Mouse (Mus musculus) testis, adult 2 months (tissue): ENCODE measurements around the gene Unc13a. TPM values are rescaled to one million over a fixed set of nuclear protein-coding genes. Genes with fewer than 3 reads are reported as not detected.

Experiments used
- H3K27ac ChIP-seq: fragments of 200-500 bp; 2 replicates; pipeline ENCODE4 v1.5.1; 2012; ENCODE audit warnings: low read depth, low read length; ENCODE audit not compliant: control insufficient read depth, insufficient read depth
- H3K27me3 ChIP-seq: fragments of 200-500 bp; 2 replicates; pipeline ENCODE4 v1.6.1; 2012; ENCODE audit warnings: mild to moderate bottlenecking, low read length, moderate library complexity; ENCODE audit not compliant: control insufficient read depth, insufficient read depth
- H3K36me3 ChIP-seq: fragments of 200-500 bp; 2 replicates; pipeline ENCODE4 v1.6.1; 2012; ENCODE audit warnings: mild to moderate bottlenecking, low read length; ENCODE audit not compliant: control insufficient read depth, insufficient read depth
- H3K4me1 ChIP-seq: fragments of 200-500 bp; 2 replicates; pipeline ENCODE4 v1.6.1; 2012; ENCODE audit warnings: low read length; ENCODE audit not compliant: control insufficient read depth, insufficient read depth
- H3K4me3 ChIP-seq: fragments of 200-500 bp; 2 replicates; pipeline ENCODE4 v1.5.1; 2012; ENCODE audit warnings: low read depth, mild to moderate bottlenecking, low read length, moderate library complexity, mixed read lengths; ENCODE audit not compliant: control insufficient read depth
- CTCF ChIP-seq: fragments of 200-500 bp; IDR thresholded peaks from 2 replicates; pipeline ENCODE4 v1.5.1; 2012; ENCODE audit warnings: low read depth, mild to moderate bottlenecking, inconsistent platforms, low read length, moderate library complexity; ENCODE audit not compliant: control insufficient read depth, insufficient read depth, insufficient replicate concordance
- POLR2A ChIP-seq: fragments of 200-500 bp; IDR thresholded peaks from 2 replicates; pipeline ENCODE4 v1.6.1; 2012; ENCODE audit warnings: low read depth, mild to moderate bottlenecking, inconsistent platforms, low read length, moderate library complexity; ENCODE audit not compliant: control insufficient read depth
- polyA plus RNA-seq: library from polyadenylated mRNA; depleted of rRNA; stranded (reverse); fragments of >200 nt; gene quantifications from 2 replicates; pipeline ENCODE4 v1.2.3, GENCODE M21; 2012; rRNA removed

Unc13a gene
- polyA plus RNA-seq, 1 experiment = 0.33 TPM

- Histone ChIP-seq H3K4me1 (peaks cover 17% of the 10 kb centered on the region), H3K27ac (no peak overlapping the region), H3K27me3 (no peaks in the 10 kb centered on the region), H3K36me3 (no peaks in the 10 kb centered on the region), H3K4me3 (no peak overlapping the region)
- TF ChIP-seq POLR2A = no peak
- no peak for TF ChIP-seq CTCF
Measured at GRCm38 (mm10) chr8:71575020-71575419, 96.5 kb downstream of the Unc13a start.

DNA sequence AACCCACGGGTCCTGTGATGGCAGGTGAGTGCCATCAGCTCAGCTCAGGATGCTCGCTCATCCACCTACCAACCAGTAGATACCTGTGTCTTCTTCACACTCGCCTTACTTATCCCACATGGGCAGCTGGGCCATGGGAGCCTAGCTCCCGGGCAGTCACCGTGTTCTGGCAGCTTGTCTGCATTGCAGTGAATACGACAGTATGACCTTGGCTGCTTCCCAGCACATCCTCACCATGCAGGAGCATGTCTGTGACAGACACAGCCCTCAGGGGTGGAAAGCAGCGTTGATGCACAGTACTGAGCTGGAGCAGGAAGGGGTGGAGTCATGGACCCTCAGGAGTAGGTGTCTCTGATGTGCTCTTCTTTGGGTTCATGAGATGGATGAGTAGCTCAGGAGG lies 97.1 kb downstream of the Unc13a start:
- no peaks in the 10 kb centered on the region for H3K27me3 ChIP-seq
- no peaks in the 10 kb centered on the region for H3K36me3 ChIP-seq
- H3K27ac ChIP-seq = no peak overlapping the region
- H3K4me3 ChIP-seq = no peak overlapping the region
- peaks cover 16% of the 10 kb centered on the region for H3K4me1 ChIP-seq
- no peak for TF ChIP-seq POLR2A
- TF ChIP-seq CTCF = no peak

Other genes starting within 250 kb of the Unc13a start
- gene Abhd8, start 208.1 kb downstream of the Unc13a start, polyA plus RNA-seq = 231 and 283 TPM in 2 replicates
- gene Mrpl34, start 206.8 kb downstream of the Unc13a start, polyA plus RNA-seq = 14.2 and 19.5 TPM in 2 replicates
- gene Dda1, start 202.6 kb downstream of the Unc13a start, polyA plus RNA-seq = 136 and 152 TPM in 2 replicates
- gene Ano8, start 185.8 kb downstream of the Unc13a start, polyA plus RNA-seq = 0.99 and 1.2 TPM in 2 replicates
- gene Gtpbp3, start 183.7 kb downstream of the Unc13a start, polyA plus RNA-seq = 6.1 and 6.3 TPM in 2 replicates
- gene Plvap, start 160.0 kb downstream of the Unc13a start, polyA plus RNA-seq = 0.95 and 2.4 TPM in 2 replicates
- 0.05 TPM in 1 of 2 replicates, not detected in the other for gene Ccdc194, start 146.0 kb downstream of the Unc13a start, polyA plus RNA-seq
- 16.0 and 19.8 TPM in 2 replicates for gene Bst2, start 134.3 kb downstream of the Unc13a start, polyA plus RNA-seq
- gene Mvb12a, start 128.8 kb downstream of the Unc13a start, polyA plus RNA-seq = 55.1 and 61.7 TPM in 2 replicates
- 0.86 and 0.88 TPM in 2 replicates for gene Tmem221, start 112.9 kb downstream of the Unc13a start, polyA plus RNA-seq
- gene Nxnl1, start 105.2 kb downstream of the Unc13a start, polyA plus RNA-seq = 0.29 and 0.47 TPM in 2 replicates
- gene Slc27a1, start 102.9 kb downstream of the Unc13a start, polyA plus RNA-seq = 72.5 and 82.1 TPM in 2 replicates
- gene Pgls, start 79.6 kb downstream of the Unc13a start, polyA plus RNA-seq = 88.4 and 93.6 TPM in 2 replicates
- 2.2 and 3.9 TPM in 2 replicates for gene Fam129c, start 74.1 kb downstream of the Unc13a start, polyA plus RNA-seq
- gene Colgalt1, start 60.8 kb downstream of the Unc13a start, polyA plus RNA-seq = 31.0 and 37.4 TPM in 2 replicates
- 6.6 and 8.4 TPM in 2 replicates for gene Jak3, start 4.5 kb upstream of the Unc13a start, polyA plus RNA-seq
- gene Insl3, start 17.5 kb upstream of the Unc13a start, polyA plus RNA-seq = 4,712 and 6,097 TPM in 2 replicates
- 0.17 and 0.23 TPM in 2 replicates for gene B3gnt3, start 30.0 kb upstream of the Unc13a start, polyA plus RNA-seq
- 2.2 and 2.9 TPM in 2 replicates for gene Fcho1, start 54.0 kb upstream of the Unc13a start, polyA plus RNA-seq
- 0.25 and 0.29 TPM in 2 replicates for gene Zfp709, start 210.3 kb upstream of the Unc13a start, polyA plus RNA-seq
- gene Zfp882, start 236.9 kb upstream of the Unc13a start, polyA plus RNA-seq = 0.25 and 0.28 TPM in 2 replicates
- gene Zfp617, start 236.9 kb upstream of the Unc13a start, polyA plus RNA-seq = 1.6 and 2.5 TPM in 2 replicates